Mouse (Mus musculus) bone marrow macrophage, adult 2 months (primary cell): ENCODE data around the gene Tspan5. TPM values are rescaled to one million over a fixed set of nuclear protein-coding genes. Genes with fewer than 3 reads are reported as not detected.

Experiments
- H3K27ac ChIP-seq: 2 replicates; pipeline ENCODE4 v1.5.1; 2012; ENCODE audit warnings: low read depth, low read length; ENCODE audit not compliant: insufficient read depth
- H3K4me1 ChIP-seq: 2 replicates; pipeline ENCODE4 v1.6.1; 2012; ENCODE audit warnings: low read length; ENCODE audit not compliant: control insufficient read depth, insufficient read depth
- H3K4me3 ChIP-seq: 2 replicates; pipeline ENCODE4 v1.5.1; 2012; ENCODE audit warnings: mild to moderate bottlenecking, low read length, moderate library complexity; ENCODE audit not compliant: insufficient read depth
- CTCF ChIP-seq: IDR thresholded peaks from 2 replicates; pipeline ENCODE4 v1.5.1; 2012; ENCODE audit warnings: low read depth, mild to moderate bottlenecking, low read length, moderate library complexity
- POLR2A ChIP-seq: IDR thresholded peaks from 2 replicates; pipeline ENCODE4 v1.6.1; 2012; ENCODE audit warnings: mild to moderate bottlenecking, low read depth, low read length, borderline replicate concordance
- polyA plus RNA-seq: library from polyadenylated mRNA; stranded (reverse); fragments of >200 nt; gene quantifications from 2 replicates; pipeline ENCODE4 v1.2.4, GENCODE M21; 2012; ENCODE audit not compliant: missing spikeins, insufficient read depth, insufficient read length

Tspan5 gene
- polyA plus RNA-seq, 1 experiment: 11.2 TPM

DNA sequence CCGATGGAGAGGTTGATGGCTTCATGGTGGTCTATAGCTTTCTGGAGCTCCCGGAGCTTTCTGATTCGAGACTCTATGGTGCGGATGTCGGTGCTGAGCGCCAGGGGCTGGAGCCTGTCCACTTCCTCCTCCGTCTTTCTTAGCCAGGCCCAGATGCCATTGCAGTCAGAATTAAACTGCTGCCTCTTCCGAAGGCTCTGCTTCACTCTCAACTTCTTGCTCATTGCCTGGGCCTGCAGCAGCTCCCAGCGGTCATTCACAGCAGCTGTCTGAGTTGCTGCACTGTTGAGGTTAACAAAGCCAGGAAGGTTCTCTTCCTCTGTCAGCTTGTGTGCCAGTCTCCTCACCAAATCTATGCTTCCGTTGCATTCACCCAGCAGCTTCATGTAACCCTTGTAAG is 195.2 kb downstream of the Tspan5 start:
- no peak overlapping the region for H3K4me3 ChIP-seq
- no peaks in the 10 kb centered on the region for H3K4me1 ChIP-seq
- no peak overlapping the region for H3K27ac ChIP-seq
- TF ChIP-seq CTCF: no peak
- TF ChIP-seq POLR2A: no peak

DNA sequence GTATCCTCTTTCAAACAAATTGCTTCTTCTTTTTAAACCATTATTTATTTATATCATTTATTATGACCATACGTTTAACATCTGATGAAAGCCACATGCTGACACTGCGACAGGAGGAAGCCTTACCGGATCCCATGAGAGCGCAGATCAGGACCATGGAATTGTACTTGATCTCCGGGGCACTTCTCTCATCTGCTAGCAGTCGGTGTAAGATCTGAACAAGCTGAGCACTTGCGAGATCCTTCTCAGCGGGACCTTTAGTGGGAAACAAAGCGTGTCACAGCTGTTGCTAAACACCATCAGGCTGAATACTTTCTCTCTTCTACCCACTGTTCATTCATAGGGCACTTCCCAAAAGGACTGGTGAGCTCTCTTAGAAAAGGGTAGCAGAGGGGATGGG is 199.6 kb downstream of the Tspan5 start:
- H3K27ac ChIP-seq: no peak overlapping the region
- no peak overlapping the region for H3K4me3 ChIP-seq
- no peaks in the 10 kb centered on the region for H3K4me1 ChIP-seq
- TF ChIP-seq CTCF (no peak), POLR2A (no peak)

DNA sequence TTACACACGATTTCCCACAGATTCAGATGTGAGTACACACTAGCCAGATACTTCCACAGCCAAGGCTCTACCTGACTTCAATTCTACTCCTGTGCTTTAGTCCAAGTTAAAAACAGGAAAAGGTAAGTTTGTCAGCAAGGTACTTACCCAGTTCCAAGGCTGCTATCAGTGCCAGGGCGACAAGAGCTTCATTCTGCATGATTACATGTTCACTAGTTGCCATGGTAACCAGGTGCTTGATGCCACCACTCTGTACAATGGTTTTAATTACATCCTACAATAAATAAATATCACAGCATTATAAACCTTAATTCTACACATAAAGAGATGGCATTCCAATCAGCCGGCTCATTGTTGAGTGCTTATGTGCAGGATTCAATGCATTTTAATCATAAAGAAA is 203.5 kb downstream of the Tspan5 start:
- Histone ChIP-seq H3K4me1 (no peaks in the 10 kb centered on the region), H3K4me3 (no peak overlapping the region), H3K27ac (no peak overlapping the region)
- no peak for TF ChIP-seq CTCF
- TF ChIP-seq POLR2A: no peak

DNA sequence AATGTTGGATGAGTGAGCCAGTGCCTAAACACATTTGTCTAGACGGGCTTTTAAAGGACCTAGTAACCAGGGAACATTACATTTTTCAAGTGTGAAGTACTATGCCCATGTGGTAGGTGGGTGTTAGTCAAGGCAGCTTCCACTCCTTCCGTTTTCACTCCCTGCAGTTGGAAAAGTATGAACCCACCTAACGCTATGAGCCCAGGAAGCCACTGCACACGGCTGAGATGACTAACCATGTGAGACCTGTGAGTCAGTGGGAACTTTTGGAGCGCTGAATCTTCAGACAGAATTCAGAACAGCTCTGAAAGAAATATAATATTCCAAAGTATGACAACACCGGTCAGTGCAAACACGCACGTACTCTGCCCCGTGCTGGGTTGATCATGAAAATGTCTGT is 207.1 kb downstream of the Tspan5 start:
- no peak for TF ChIP-seq POLR2A
- no peak for TF ChIP-seq CTCF
- no peak overlapping the region for H3K4me3 ChIP-seq
- H3K27ac ChIP-seq: no peak overlapping the region
- H3K4me1 ChIP-seq: no peaks in the 10 kb centered on the region

DNA sequence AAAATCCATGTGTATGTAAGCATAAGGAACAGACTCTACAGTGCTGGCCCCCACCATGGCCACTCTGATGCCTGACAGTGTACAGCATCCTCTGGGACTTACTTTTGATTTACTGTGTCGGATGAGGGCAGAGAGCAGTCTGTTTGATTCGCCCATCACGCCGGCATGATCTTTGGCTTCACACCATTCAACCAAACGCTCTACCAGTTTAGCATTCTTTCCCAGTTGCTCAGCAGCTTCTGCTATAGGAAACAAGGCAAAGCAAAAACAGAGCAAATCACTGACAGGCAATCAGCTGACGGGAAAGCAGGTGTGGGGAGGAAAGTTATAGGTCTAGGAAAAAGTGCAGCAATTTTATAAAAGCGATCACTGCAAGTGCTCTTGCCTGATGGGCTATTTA is 213.2 kb downstream of the Tspan5 start:
- Histone ChIP-seq H3K27ac (no peak overlapping the region), H3K4me3 (no peak overlapping the region), H3K4me1 (peaks cover 8% of the 10 kb centered on the region)
- TF ChIP-seq CTCF (no peak), POLR2A (no peak)

Other genes starting within 250 kb of the Tspan5 start
- 92.7 and 102 TPM in 2 replicates for gene Eif4e, start 216.0 kb upstream of the Tspan5 start, polyA plus RNA-seq